Mouse (Mus musculus) left cerebral cortex, adult 11 months (tissue): ENCODE data around the gene Tcf20.

Source experiments
- DNase-seq: peaks from one replicate; pipeline ENCODE4 v3.0.0; 2022; ENCODE audit warnings: low spot score

The Tcf20 gene

GRCm38 (mm10) chr15:82987732-82988112 is at the start of gene Tcf20:
Tcf20 (minus strand) TSS chr15:82987872.
- DNase-seq, result peak; percentile 87

- DNase-seq, result no peak
Observed at GRCm38 (mm10) chr15:83036900-83037519, 49.3 kb upstream of the Tcf20 start.

GRCm38 (mm10) chr15:83036089-83036488 is 48.4 kb upstream of the Tcf20 start:
- DNase-seq, result no peak

GRCm38 (mm10) chr15:83034275-83034977 is 46.8 kb upstream of the Tcf20 start:
- peak; percentile 56 for DNase-seq

DNA sequence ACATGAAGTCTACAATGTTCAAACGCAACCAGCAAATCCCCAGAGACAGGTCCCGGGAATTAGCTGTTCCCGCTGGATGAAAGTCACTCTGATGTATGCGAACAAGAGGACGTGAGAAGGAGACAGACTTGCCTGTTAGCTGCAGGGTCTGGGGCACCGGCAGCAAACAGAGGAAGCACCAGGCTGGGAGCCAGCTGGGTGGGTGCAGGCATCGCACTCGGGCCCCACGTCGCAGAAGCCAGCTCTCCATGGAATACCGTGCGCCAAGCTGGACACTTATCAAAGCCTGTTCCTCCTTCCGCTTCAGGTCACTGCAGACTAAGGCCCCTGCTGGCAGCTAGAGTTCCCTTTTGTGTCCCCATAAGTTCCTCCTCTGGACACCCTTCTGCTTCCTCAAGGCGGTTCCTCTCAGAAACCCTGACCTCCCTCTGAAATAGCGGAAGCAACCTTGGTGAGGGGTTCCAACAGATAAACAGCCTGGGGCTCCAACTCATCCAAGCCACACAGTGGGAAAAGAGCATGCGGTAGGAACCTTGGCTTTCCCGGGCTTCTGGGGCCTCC is 45.4 kb upstream of the Tcf20 start, which contains the start of gene Nfam1:
Gene Nfam1, minus strand, starts transcription at position 326 of the 561 bp plus-strand sequence.
- no peak for DNase-seq

GRCm38 (mm10) chr15:83030884-83031283 is 43.2 kb upstream of the Tcf20 start:
- no peak for DNase-seq

DNA sequence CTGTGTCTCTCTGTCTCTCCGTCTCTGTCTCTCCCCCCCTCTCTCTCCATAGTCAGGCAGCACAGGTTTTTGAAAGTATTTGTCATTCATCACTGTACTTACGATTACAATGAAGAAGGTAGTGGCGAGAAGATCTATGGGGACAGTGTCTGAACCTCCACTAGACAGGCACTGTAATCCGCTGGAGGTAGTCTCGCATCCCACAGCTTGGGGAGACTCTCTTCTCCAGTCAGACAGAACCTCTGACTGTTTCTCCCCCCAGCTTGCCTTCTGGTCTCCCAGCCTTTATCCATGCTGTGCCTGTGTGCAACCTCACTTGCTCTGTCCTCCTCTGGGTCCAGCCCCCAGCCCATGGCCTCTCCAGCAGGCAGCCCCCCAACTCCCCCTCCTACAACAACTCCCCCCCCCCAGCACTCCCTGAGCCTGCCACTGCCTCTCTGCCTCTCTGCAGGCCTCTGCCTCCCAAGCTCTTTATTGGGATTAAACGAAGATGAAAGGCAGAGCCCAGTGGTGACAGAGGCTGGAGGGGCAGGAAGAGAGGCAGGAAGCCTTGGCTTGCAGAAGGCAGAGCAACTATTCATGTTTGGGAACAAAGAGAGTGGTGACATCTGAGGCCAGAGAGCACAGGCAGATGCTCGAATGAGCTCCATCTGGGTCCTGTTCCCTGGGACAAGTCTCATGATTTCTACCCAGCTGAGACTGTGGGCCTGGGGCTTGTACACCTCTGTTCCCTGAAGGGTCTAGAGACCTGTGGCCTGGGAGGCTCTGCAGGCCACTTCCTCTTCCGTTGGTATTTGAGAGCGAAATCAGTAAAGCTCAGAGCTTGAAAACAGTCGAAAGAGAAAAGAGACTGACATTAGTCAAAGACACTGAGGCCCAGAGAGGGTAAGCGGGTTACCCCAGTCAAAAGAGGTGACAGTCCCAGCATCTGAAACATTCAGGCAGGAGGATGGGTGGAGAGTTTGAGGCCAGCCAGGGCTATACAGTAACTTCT is 42.4 kb upstream of the Tcf20 start:
- no peak for DNase-seq

- no peak for DNase-seq
Observed at GRCm38 (mm10) chr15:83026129-83026528, 38.5 kb upstream of the Tcf20 start.

- DNase-seq, result no peak
Observed at GRCm38 (mm10) chr15:83025041-83025760, 37.5 kb upstream of the Tcf20 start.

DNA sequence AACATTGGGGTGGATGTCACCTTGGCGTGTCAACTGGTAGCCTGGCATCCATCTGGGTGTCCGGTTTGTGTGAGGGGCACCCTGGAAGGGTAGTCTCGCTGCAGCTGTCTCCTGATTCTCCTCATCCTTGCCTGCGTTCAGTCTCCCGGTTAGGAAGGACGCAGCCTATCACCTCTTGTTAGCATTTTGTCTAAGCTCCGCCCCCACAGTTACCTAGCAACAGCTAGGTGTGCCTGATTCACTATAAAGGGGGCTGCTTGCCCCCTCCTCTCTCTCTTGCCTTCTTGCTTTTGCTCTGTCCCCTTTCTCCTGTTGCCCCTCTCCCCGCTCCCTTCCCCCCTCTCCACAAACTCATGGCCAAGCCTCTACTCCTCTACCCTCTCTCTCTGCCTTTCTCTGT is 35.3 kb upstream of the Tcf20 start:
- no peak for DNase-seq

GRCm38 (mm10) chr15:83010990-83011664 is 23.5 kb upstream of the Tcf20 start:
- DNase-seq, result peak; percentile 70

- no peak for DNase-seq
Observed at GRCm38 (mm10) chr15:83010423-83010822, 22.8 kb upstream of the Tcf20 start.

DNA sequence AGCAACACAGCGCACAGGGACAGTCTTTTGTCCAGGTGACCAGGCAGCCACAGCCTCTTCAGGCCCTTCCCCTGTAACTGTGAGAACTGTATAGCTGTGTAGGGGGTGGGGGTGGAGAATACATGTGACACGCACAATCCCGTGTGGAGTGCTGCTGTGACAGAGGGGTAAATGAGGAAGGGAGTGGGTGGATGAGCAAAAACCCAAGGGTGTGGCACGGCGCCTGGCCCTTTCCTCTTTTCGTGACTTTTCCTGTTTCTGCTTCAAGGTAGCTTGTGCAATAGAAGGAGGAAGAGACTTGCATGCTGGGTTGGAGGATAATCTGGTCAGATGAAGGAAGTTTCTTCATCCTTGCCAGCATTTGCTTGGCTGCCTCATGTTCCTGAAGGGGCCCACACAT is 21.9 kb upstream of the Tcf20 start:
- no peak for DNase-seq

- DNase-seq, result no peak
Observed at GRCm38 (mm10) chr15:83008761-83009423, 21.2 kb upstream of the Tcf20 start.

DNA sequence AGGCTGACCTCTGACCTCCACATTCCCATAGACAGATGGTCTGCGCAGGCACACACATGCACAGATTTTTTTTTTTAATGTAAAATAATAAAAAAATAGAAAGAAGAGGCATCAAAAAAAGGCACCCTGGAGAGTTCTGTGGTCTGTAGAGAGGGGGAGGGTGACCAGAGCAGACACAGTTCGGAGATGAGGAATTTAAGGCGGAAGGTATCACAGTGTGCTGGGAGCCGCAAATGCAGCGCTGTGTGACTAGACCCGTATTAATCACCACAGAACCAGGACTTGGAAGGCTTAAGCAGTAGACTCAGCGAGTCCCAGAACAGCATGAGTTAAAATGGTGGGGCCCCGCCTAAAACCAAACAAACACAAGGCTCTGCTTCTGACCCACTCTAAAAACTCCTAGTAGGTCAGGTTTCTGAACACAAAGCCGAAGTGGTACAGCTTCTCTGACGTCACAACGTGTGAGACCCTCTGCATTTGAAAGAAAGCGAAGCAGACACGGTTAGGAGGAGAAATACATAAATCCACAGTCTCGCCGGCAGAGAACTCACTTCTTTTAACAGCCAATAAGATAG is 19.8 kb upstream of the Tcf20 start:
- no peak for DNase-seq

- peak; percentile 84 for DNase-seq
Observed at GRCm38 (mm10) chr15:83002665-83003548, 15.2 kb upstream of the Tcf20 start.

DNA sequence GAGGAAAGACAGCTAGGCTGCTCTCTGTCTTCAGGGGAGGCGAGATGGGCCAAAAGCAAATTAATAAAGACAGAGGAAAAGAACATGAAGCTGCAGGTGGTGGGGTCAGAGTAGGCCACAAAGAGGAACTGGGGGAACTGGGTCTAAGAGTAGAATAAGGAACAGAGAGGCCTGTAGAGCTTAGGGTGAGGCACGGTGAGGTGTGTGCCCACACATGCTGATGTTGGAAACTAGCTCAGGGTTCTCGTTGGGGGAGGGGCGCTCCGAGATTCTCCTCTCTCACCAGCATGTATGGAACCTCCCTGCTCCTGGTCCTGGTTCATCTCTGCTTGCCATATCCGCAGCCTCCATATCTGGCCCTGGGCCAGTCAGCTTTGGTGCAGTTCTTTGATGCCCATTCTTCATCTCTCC is 11.1 kb upstream of the Tcf20 start:
- DNase-seq, result no peak

DNA sequence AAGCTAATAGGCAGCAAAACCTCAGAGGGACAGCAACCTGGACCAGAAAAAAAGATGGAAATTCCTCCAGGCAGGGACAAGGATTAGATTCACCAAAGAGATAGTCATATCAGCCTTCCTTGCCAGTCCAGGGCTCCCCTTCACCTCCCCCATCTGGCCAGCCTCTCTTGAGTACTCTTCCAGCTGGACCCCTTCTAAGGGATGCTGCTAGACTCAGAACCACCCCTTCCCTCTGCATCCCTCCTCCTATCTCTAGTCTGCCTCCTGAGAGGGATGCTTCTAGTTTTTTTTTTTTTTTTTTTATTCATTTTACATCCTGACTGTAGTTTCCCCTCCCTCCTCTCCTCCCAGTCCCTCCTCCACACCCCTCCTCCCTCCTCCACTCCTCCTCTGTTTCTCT is 8.8 kb upstream of the Tcf20 start:
- DNase-seq, result no peak

DNA sequence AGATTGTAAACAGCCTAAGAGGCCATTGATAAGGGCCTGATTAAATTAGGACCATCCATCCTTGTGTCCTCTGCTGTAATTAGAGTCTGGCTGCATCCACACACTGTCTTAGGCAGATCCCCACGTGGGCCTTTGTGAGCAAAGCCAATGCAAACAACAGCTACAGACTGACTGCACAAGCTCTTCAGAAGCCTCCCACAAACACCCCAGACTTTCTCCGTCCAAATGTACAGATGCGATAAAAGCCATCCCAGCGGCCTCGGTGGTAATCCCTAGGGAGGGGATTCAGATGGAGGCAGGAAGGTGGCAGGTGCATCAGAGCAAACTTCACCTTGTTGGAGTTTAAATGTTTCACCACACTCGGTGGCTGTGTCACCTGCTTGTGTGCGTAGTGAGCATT is 7.6 kb upstream of the Tcf20 start:
- DNase-seq, result no peak
